ENCODE assay signal across 24 mouse cellular contexts in genomic region chr10:59873206-59873605, GRCm38 (mm10). TPM values are rescaled to one million over a fixed set of nuclear protein-coding genes. Genes with fewer than 3 reads are reported as not detected.
DNase-seq lines count a peak whose midpoint lies in the region; ATAC-seq lines count a peak whose summit lies in the region.
"Had no signal": no experiment of that assay in that cellular context is flagged by ENCODE, and none has a peak within 500 bp of the region (broad histone marks: within the 10 kb centered on the region; RNA-seq: fewer than 3 reads in every experiment).

No protein-coding gene starts in this region.

- peak; percentile 43 for DNase-seq in MEL-GATA-1-ER (ENCODE audit: extremely low read depth, low read depth)
- peak; percentile 56 for DNase-seq in c-Kit-positive CD71-positive TER-119-negative erythroid progenitor cells, embryonic 14.5 days (ENCODE audit: low read depth)
- no peak for DNase-seq in liver, embryonic 11.5 days (ENCODE audit: low spot score)
- no peak for DNase-seq in gastrocnemius, postnatal 4 days (ENCODE audit: low spot score in 2 of 2)
- no peak for DNase-seq in urinary bladder, postnatal 25 days (ENCODE audit: low spot score)
- no peak for DNase-seq in cerebellum, adult 11 months
- DNase-seq in layer of hippocampus, adult 9-11 months: no peak
- DNase-seq: adrenal gland, adult 8-10 months; cerebellum, adult 2 months; forebrain, postnatal 0 days; gastrocnemius, postnatal 36 days; heart, postnatal 36 days; kidney, adult 11 months; kidney, postnatal 14 days; lung, adult 18-20 months; retina, postnatal 1 day; thymus, postnatal 4 days had no signal

- 50% methylated on average over 5 of the region's 5 CpGs for WGBS in liver, embryonic 11.5 days

- no peak overlapping the region for H3K9ac ChIP-seq in liver, embryonic 11.5 days (ENCODE audit: low read depth, low read length)
- H3K9ac ChIP-seq: forebrain, postnatal 0 days; heart, embryonic 12.5 days; hindbrain, embryonic 15.5 days; neural tube, embryonic 15.5 days had no signal

- peak overlapping the region; percentile 97 for H3K27ac ChIP-seq in liver, embryonic 11.5 days (ENCODE audit: low read depth, low read length)
- H3K27ac ChIP-seq: embryonic facial prominence, embryonic 10.5 days; hindbrain, embryonic 15.5 days; neural tube, embryonic 15.5 days had no signal

- H3K9me3 ChIP-seq in liver, embryonic 11.5 days (ENCODE audit: control insufficient read depth, low read length): no peaks in the 10 kb centered on the region
- H3K9me3 ChIP-seq: embryonic facial prominence, embryonic 10.5 days; hindbrain, embryonic 15.5 days; limb, embryonic 10.5 days; neural tube, embryonic 15.5 days had no signal

- H3K4me3 ChIP-seq in liver, embryonic 11.5 days (ENCODE audit: low read depth, low read length): no peak overlapping the region
- H3K4me3 ChIP-seq: embryonic facial prominence, embryonic 10.5 days; heart, embryonic 12.5 days; hindbrain, embryonic 15.5 days; limb, embryonic 10.5 days; neural tube, embryonic 15.5 days had no signal

- H3K27me3 ChIP-seq in liver, embryonic 11.5 days (replicated peaks; ENCODE audit: control insufficient read depth, insufficient read depth, low read length): no peaks in the 10 kb centered on the region
- H3K27me3 ChIP-seq: heart, embryonic 12.5 days; hindbrain, embryonic 15.5 days; neural tube, embryonic 15.5 days had no signal

- H3K4me1 ChIP-seq in liver, embryonic 11.5 days (replicated peaks; ENCODE audit: control insufficient read depth, insufficient read depth, low read length): peaks cover 22% of the 10 kb centered on the region
- H3K4me1 ChIP-seq: heart, embryonic 12.5 days; limb, embryonic 10.5 days; neural tube, embryonic 15.5 days had no signal

- H3K4me2 ChIP-seq in liver, embryonic 11.5 days: peak overlapping the region; percentile 69
- H3K4me2 ChIP-seq: hindbrain, embryonic 15.5 days; neural tube, embryonic 15.5 days had no signal

- peak; percentile 67 for ATAC-seq in liver, embryonic 11.5 days (replicated peaks; ENCODE audit: low FRiP score)
- peak; percentile 12; the same call in 1 of the 2 replicates for ATAC-seq in megakaryocyte progenitor cell, adult 5-6 weeks (replicated peaks; ENCODE audit: poor library complexity)
- ATAC-seq: forebrain, postnatal 0 days; midbrain, embryonic 16.5 days had no signal

- no peaks in the 10 kb centered on the region for H3K36me3 ChIP-seq in liver, embryonic 11.5 days (ENCODE audit: control insufficient read depth, insufficient read depth, low read length)
- H3K36me3 ChIP-seq: embryonic facial prominence, embryonic 10.5 days; heart, embryonic 12.5 days; hindbrain, embryonic 15.5 days; limb, embryonic 10.5 days; neural tube, embryonic 15.5 days had no signal

RNA-seq across cellular contexts. Expression of gene Dnajb12, which starts 6.2 kb away (rescaled TPM):
- 27.4 and 30.2 TPM in 2 replicates for polyA plus RNA-seq in liver, embryonic 11.5 days (2014; fragmentation: Nextera tagmentation; extraction: Ambion mirVana)
- total RNA-seq in megakaryocyte progenitor cell, adult 5-6 weeks (2015): 21.1 and 23.3 TPM in 2 replicates
- 19.3 and 20.2 TPM in 2 replicates for total RNA-seq in megakaryocyte progenitor cell, adult 5-6 weeks (2017)
- 10 to 100 TPM; 45.0 to 51.3 TPM for total RNA-seq in gastrocnemius, postnatal 4 days (2021)

Comparison
In these comparisons a context has a peak if more than half of its experiments do, and no peak if none do; other contexts are left out.
1. DNase-seq: peak in MEL-GATA-1-ER (single experiment) and c-Kit-positive CD71-positive TER-119-negative erythroid progenitor cells, embryonic 14.5 days (single experiment); none in liver, embryonic 11.5 days (single experiment), gastrocnemius, postnatal 4 days (0 of 2), urinary bladder, postnatal 25 days (single experiment), cerebellum, adult 11 months (single experiment) and layer of hippocampus, adult 9-11 months (single experiment).